Mouse (Mus musculus): Measurements from ENCODE around the gene Plekhg3.

Gene Plekhg3

DNA sequence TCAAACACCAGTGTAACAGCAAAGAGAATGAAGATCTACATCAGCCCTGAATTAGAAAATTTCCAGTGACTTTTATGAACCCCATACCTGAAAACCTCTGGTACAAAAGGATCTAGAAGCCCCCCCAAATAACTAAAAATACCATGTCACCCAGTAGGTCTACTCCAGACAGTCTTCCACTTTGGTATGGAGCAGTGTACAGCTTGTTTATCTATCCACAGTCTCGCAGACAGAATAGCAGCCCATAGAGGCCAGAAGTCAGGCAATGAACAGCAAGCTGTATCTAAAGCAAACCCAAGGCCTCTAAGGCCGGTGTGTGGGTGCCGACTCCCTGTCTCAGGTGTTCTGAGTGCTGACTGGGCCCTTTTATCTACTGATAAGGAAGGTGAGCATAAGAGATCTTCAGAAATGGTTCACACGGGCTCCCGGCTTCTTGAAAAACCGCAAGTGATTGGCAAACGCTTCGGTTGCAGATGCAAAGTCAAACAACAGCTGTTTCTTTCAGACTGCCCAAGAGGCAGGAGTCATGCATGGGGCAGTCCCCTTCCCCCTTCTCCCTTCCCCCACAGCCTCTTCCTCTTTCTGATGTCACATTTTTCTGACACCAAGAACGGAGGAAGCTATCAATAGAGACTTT lies 3.3 kb upstream of the Plekhg3 start:
- no peak for DNase-seq (ENCODE audit: low read depth, low spot score)

DNA sequence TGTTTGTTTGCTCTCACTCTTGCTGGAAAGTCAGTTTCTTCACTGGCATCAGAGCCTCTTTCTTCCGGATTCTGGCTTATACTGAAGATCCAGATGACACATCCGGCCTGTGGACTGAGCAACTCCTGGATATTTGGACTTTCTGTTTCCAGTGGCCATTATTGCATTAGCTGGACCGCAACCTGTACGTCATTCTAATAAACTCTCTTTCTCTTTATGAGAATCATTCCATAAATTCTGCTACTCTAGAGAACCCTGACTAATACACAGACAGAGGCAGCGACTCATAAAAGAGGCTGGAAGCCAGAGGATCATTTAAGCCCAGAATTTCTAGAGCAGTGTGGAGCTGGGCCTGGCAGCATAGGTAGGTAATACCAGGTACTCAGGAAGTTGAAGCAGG lies 1.9 kb upstream of the Plekhg3 start:
- DNase-seq (ENCODE audit: low read depth, low spot score), result peak; percentile 64

DNA sequence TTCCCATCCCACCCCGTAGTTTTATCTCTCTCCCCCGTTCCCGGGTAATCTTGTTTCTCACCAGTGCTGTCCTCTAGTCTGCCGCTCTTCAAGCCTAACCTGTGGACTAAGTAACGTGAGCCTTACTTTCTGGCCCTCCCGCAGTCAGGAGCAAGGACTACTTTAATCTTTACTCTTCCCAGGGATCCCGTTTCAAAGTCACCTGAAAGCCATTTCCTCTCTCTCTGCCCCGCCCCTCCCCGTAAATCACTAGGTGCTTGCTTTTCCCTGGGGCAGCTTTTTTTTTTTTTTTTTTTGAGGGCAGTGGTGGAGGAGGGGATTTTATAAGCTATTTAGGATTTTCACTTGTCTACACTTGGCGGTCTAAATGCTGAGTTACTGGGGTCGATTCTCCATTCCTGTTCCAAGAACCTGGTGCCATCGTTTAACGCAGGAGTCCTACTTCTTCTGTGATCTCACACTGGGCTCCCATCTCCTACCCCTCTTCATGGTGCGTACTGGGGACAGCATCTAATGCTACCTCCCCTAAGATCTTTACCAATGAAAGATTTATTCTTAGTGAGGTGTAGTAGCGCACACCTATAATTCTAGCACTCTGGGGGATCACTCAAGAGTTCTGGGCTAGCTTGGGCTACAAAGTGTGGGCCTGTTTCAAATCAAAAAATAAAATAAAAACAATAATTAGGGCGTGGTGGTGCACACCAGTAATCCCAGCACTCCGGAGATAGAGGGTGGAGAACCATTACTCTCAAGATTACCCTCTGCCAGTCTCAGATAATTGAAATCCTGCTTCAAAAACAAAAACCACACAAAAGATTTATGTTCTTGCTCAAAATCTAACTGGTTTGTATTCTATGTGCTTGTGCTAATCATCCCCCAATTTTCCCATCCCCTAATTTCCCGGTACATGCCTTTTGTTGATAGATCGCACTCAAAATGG lies 1.6 kb downstream of the Plekhg3 start:
- DNase-seq (ENCODE audit: low read depth, low spot score), result no peak

DNA sequence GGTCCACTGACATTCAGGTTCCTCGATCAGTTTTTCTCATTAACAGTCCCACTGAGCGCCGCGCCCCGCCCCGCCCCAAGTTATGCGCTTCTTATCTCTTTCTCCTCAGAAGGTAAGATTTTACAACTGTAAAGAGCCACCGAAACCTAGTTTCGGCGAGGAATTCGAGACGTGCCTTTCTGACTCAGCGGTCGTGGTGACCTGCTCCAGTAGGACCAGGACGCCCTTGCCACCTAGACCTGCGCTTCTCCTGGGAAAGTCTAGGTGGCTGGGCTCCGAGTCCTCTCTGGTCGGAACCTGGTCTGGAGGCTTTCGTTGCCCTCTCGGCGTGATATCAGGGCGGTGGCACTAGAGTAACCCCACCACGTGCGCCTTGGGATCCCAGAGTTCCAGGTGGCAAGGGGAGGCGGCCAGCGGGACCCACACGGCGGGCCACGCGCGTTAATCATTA lies 2.3 kb downstream of the Plekhg3 start:
- DNase-seq (ENCODE audit: low read depth, low spot score), result no peak

DNA sequence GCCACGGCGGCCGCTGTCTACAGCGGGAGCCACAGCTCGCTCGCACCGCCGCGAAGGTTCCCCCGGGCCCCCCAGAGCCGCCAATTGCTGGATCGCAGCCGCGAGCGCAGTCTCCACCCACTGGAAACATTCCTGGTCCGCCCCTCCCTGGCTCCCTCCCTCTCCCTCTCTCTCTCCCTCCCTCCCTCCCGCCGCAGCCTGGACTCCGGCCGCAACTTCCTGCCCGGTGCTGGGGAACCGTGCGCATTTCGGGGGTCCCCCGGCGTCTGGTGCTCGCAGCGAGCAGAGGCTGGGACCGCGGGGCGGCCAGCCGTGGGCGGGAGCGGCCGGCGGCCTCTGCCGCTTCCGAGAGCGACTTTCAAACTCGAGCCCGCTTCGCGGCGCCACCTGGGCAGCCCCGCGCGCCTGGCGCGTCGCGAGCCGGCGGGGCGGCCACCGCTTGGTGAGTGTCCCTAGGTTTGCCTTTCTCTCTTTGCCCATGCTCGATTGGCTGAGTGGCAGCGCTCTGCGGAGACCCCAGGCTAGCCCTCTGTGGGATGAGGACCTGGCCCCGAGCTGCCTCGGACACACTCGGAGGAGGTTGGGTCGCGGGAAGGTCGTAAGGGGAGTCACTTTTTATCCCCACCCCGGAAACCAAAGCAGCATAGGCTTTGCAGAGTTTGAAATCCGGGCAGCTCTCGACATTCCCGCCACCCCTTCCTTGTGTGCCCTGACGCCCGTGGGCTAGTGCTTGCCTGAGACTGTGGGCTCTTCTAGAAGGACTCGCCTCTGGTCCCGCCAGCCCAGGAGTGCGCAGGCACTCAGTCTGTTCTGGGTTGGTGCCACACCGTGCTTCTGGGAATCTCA lies 2.9 kb downstream of the Plekhg3 start:
- peak; percentile 72 for DNase-seq (ENCODE audit: low read depth, low spot score)

DNA sequence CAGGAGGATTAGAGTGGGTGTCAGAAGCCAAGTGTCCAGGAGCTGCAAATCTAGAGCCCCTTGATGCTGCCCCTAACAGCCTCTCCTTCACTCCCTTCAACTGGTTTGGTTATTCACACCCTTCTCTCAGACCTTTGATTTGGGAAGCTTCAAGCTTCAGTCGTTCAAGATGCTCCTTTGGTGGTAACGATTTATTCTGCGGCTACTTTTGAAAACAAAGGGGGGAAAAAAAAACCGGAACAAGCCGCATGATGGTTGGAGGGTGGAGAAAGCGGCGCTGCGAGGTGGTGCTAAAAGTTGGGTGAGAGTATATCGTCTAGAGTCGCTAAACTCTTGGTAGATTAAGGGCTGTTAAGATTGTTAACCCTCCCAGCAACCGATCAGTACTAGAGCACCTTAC lies 3.5 kb downstream of the Plekhg3 start:
- DNase-seq (ENCODE audit: low read depth, low spot score), result no peak

DNA sequence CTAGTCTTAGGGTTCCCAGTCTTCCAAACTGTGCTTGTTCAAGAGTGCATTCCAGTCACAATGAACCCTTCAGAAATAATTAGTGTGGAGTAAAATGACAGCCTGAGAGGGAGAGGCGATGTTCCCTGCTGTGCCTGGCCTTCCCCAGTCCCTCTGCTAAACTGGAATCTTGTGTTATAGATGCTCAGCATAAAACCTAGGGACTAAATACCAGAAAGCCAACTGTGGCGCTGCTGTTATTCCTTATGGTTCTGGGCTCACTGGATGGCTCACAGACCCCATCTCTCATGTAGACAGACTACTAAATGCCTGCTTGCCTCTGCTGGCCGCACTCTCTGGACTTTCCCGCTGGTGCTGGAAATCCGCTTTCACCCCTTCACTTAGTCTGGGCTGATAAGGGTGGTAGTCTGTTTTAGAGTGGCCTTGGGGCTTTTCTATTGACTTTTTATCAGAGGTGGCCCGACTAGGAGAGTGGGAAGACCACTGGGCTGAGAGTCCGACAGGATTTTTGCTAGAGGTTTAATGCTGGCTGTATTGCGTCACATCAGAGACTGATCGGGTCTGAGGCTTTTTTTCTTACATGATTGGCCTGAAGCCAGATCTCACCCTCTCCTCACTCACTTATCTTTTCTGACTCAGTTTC lies 4.1 kb downstream of the Plekhg3 start:
- DNase-seq (ENCODE audit: low read depth, low spot score), result peak; percentile 69

DNA sequence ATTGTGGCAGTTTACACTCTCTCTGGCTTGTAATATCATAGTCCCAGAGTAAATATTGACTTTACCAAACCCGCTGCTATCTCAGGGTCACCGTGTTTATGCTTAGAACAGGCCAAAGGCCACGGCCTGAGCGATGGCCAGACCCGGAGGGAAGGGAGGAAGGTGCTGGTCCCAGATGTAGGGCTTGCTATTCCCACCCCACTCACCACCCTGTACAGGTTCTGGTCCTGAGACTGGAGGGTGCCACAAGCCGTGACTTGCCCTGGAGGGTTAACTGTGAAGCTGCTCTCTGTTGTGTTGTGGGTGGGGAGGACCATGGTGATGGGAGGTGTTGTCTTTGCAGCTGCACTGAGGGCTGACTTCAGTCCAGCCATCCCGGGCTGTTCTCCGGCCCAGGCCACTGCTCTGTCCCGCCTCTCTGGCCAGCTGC lies 4.8 kb downstream of the Plekhg3 start:
- DNase-seq (ENCODE audit: low read depth, low spot score), result peak; percentile 39

DNA sequence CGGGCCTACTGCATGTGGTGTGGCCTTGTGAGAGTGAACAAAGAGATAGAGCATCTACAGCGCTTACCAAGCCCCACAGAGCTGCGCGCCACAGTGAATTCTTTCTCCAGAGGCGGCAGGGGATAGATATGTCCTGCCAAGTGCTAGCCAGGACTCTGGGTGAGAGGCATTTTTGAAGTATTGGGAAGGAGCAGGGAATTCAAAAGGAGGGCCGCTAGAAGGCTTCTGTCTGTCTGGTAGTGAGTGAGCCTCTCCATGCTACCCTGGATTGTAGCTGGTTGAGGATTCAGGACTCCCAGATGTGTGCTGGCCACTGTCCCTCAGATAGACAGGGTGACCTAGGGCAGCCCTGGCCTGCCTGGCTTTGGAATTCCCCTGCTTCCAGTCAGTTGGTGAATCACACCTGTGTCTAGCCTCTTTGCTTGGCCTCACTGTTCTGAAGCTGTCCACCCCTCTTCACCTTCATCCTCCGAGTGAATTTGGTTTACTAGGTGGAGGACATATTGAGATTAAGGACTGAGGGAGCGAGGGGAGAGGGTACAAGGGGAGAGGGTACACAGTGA lies 6.0 kb downstream of the Plekhg3 start:
- DNase-seq (ENCODE audit: low read depth, low spot score), result peak; percentile 46

DNA sequence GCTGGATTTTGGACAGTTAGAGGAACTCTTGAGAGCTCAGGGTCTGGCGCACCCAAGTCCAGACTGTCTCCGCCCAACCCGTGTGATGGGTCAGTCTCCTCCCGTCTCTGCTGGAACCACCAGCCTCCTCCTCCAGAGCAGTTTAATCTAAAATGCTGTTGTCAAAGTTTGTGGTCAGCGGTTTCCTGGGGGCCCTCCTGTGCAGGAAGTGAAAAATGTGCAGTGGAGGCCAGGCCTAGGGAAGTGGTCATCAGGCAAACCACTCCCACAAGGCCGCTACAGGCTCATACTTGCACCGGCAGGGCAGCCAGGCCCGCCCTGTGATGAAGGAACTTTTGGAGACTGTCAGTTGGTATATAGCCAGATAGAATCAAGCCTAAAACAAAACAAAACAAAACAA lies 6.7 kb downstream of the Plekhg3 start:
- peak; percentile 53 for DNase-seq (ENCODE audit: low read depth, low spot score)

DNA sequence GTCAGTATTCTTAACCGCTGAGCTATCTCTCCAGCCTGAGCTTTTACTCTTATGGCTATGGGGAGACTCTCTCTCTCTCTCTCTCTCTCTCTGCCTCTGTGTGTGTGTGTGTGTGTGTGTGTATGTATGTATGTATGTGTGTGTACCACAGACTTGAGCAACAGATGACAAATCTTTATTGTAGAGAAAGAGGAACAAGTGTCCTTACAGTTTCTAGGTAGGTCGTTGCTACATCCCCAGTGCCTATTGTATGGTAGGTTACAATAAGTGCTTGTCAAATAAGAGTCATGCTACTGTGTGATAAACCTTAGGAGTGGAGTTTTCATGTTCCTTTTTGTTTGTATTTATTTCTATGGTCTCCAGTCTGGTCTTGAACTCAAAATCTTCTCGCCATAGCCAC lies 9.5 kb downstream of the Plekhg3 start:
- DNase-seq (ENCODE audit: low read depth, low spot score), result no peak

DNA sequence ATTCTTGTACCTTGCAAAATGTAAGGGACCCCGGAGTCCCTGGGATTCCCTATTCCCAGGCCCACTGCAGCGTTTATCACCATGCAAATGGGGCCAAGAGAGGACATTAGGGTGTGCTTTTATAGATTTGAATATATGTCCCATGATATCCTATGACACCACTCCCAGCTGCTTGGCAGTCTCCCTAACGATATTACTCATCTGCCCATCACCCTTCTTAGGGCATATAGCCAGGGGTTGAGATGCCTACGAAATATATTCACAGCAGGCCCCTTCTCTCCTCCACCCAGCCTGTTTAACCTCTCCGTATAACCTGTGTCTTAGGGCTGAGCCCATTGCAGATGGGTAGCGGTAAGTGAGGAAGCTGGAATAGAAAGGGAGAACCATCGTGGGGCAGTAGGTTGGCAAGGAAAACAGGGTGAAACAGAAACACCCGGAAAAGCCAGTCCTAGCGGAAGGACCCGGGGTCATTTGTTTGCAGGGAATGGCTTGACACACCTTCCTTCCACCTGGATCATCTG lies 10.1 kb downstream of the Plekhg3 start:
- peak; percentile 85 for DNase-seq (ENCODE audit: low read depth, low spot score)

DNA sequence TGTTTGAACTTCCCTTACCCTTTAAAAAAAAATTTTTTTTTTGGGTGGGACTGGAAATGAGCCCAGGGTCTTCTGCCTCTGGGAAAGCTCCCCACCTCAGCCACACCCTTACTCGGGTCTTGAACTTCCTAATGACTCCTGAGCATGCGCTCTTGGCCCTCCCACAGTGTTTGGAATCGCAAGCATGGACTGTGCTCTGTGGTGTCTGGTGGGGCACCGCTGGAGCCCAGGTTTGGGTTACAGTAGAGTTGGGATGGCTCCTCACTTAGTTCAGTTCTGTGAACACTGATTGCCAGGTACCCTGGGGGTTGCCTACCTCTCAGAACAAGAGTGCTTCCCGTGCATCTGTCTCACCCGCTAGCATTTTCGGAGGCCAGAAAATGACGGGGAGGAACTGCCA lies 10.8 kb downstream of the Plekhg3 start:
- DNase-seq (ENCODE audit: low read depth, low spot score), result no peak

DNA sequence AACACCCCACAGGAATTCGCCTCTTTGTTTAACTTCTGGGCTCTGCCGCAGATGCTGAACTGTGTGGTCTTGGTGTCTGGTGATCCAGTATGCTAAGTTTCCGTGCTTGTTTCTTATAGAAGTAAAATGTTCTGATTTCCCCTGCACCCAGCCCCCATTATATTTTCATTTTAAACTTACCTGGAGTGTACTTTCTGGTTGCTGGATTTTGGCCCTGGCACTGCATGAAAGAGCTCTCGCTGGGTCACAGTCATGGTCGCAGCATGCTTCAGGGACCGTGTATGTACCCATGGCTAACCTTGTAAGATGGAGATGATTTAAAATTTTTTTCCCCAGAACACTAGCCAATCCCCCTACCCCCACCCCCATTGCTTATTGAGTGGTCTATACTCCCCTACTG lies 11.2 kb downstream of the Plekhg3 start:
- no peak for DNase-seq (ENCODE audit: low read depth, low spot score)

DNA sequence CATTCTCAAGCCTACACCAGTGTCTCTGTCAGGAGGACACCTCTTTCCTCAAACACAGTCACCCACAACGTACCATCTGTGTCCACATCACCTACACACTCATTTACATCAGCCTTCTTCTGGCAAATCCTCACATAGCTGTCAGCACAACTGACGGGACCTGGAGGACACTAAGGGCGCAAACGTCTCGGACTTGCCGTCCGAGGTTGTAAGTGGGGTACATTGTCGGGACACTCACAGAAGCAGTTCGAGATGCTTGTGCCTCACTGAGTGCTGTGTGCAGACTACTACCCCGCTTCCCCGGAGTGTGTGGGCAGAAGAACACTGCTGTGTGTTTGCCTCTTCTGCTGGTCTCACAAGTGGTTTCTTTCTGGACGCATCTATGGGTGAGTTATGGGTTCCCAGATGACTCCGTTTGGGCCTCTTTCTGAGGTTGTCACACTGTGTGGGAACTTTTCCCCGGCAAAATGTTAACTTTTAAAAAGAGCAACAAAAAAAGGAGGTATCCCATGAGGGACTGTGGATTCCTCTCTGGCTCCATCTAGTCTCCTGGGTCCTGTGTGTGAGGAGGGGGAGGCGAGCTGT lies 15.2 kb downstream of the Plekhg3 start:
- no peak for DNase-seq (ENCODE audit: low read depth, low spot score)

DNA sequence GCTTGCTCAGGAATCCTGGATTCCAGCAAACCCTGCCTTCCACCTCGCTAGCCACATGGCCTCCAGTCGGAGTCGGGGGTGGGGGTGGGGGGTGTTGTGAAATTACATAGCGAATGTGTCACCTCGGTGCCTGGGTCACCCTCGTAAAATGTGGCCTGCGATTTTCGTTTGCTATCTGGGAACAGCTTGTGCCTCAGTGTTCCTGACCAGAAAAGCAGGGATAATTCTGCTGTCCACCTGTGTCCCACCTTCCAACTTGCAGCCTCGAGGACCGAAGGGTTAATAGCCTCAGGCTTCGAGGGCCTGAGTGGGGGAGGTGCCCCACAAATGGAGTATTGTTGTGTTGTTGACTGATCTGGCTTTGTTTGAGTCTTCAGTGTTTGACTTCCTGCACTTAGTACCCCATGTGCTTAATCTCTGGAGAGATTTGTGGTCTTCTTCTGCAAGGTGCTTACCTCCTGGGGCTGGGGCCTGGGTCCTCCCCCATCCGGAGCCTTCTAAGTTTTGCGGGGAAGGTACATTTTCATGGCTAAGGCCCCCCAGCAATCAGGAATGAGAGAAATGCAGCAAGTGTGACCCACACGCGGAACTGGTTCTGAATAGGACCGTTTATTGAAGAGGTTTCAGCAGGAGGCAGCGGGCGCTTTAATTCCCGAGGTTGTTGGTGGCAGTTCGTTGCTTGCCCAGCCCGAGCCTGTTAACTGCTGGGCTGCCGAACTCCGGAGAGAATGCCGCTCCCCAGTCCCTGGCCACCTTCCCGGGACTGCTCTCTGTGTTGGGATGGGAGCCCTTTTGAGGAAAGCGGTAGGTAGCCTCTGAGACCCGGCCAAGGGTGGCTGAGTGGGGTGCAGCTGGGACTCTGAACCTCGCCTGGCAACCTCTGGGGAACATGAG lies 15.9 kb downstream of the Plekhg3 start:
- peak; percentile 31 for DNase-seq (ENCODE audit: low read depth, low spot score)

DNA sequence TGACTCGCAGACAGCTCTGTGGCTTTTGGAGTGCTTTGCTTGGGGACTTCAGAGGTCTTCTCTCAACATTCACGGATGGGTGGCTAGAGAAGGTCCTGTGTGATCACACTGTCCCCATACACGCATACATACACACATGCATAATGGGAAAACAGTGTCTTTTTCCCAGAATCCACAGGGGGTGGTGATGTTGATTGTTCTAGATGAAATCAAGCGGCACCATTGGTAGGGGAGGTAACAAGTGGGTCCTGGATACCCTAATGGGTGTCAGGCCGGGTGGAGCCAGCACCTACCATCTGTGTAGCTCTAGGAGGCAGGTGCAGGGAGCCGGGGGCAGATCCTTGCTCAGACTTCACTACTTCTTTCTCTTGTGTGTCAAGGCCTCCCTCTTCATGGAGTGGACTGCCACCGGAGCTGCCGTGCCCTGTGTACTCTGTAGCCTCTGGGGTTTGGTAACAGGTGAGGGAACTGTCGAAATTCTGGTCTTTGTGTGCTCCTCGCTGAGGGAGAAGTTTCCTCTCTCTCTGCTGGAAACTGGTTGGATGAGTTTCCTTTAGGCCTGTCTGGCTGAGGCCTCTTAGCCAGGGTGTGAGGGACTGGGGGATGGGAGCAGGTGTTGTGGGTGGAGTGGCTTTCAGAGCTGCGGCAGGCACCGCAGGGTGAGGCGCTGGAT lies 16.9 kb downstream of the Plekhg3 start:
- DNase-seq (ENCODE audit: low read depth, low spot score), result no peak

DNA sequence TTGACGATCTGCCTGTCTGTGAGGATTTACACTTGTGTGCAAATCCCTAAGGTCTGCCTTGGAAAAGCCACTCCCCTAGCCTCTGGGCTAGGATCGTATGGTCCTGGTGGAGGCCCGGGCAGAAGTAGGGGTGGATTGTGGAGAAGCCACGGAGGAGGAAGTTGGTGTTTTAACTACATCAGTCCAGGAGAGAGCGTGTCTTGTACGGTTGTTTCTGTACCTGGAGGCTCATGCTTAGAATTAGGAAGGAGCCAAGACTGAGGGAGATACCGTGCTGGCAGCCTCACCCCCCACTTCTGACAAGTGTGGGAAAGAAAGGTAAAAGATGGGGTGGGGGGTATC lies 17.4 kb downstream of the Plekhg3 start:
- no peak for DNase-seq (ENCODE audit: low read depth, low spot score)

DNA sequence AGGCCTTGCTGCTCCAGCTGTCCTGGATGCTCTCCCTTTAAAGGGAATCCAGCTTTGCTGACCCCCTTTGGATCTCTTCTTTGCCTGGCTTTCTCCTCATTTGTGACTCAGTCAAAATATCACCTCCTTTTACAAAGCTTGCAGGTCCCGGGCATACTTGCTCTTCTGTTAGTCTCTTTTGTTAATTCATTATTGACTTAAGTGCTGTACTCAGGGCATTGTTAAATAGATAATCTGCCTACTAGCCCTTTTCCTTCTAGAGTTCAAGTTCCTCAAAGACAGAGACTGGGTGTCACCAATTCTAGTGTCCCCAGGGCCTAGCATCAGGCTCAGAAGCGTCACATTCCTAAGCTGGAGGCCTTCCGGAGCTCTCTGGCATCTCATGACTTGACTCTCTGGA lies 18.5 kb downstream of the Plekhg3 start:
- DNase-seq (ENCODE audit: low read depth, low spot score), result no peak
